Mouse (Mus musculus): ENCODE measurements at regions not wholly inside any gene's neighbourhood (a gene's known extent, or its start where the extent isn't known, plus 50 kb on each side); places are given as distances from the start of the nearest gene placed in this dataset.

DNA sequence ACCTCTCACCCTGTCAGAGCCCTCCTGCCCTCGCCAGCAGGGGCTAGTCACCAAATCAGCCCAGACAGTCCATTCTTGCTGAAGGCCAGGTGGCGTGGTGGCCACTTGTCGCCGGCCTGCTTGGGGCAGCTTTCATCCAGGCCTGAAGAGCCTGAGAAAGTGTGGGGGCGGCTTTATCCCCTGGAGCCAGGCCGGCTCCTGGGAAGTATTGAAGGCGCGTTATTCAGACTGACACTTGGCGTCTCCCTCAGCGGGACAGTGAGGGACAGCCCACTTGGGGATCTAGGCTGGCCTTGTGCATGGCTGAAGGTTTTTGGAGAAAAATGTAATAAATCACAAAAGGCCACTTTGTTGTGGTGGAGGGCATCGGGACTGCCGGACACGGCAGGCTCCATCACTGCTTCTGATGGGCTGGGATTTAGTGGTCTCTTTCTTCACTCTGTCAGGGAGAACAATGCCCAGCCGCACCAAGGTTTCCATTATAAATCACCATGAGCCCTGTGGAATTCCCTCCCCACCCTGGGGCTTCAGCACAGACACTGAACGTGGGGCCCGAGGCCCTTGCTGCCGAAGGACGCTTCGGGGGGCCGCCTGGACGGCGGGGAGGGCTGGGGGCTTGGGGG is 75.8 kb upstream of the Ccnd1 start:
- TF ChIP-seq POLR2A (IDR thresholded peaks at IDR 0.05; ENCODE audit: borderline replicate concordance, extremely low read depth, low read depth, low read length) (no peak), CTCF (IDR thresholded peaks at IDR 0.05; ENCODE audit: insufficient read depth, low read length) (no peak)
